Mouse (Mus musculus) neural tube, embryonic 15.5 days (tissue): ENCODE data around the gene Npb. TPM values are rescaled to one million over a fixed set of nuclear protein-coding genes. Genes with fewer than 3 reads are reported as not detected.

ENCODE experiments used
- ATAC-seq: fragments of 200-750 bp; cut with Nextera tagmentation; 2 replicates; pipeline ENCODE4 v1.8.0; 2017; ENCODE audit warnings: mild to moderate bottlenecking, moderate TSS enrichment, moderate library complexity; ENCODE audit not compliant: low FRiP score
- H3K27ac ChIP-seq: fragments of 300-500 bp; sonication (generic); replicated peaks from 2 replicates; pipeline ENCODE4 v1.5.1; 2015; ENCODE audit warnings: mild to moderate bottlenecking, inconsistent platforms
- H3K27me3 ChIP-seq: fragments of 300-500 bp; sonication (generic); replicated peaks from 2 replicates; pipeline ENCODE4 v1.6.1; 2015; ENCODE audit warnings: inconsistent platforms
- H3K36me3 ChIP-seq: fragments of 300-500 bp; sonication (generic); 2 replicates; pipeline ENCODE4 v1.6.1; 2015; ENCODE audit warnings: inconsistent platforms
- H3K4me1 ChIP-seq: fragments of 300-500 bp; sonication (generic); 2 replicates; pipeline ENCODE4 v1.6.1; 2015; ENCODE audit warnings: inconsistent platforms
- H3K4me2 ChIP-seq: fragments of 300-500 bp; sonication (generic); 2 replicates; pipeline ENCODE4 v1.6.1; 2015; ENCODE audit warnings: inconsistent platforms, mild to moderate bottlenecking, moderate library complexity
- H3K4me3 ChIP-seq: fragments of 300-500 bp; sonication (generic); replicated peaks from 2 replicates; pipeline ENCODE4 v1.5.1; 2015; ENCODE audit warnings: mild to moderate bottlenecking, inconsistent platforms
- H3K9ac ChIP-seq: fragments of 300-500 bp; sonication (generic); replicated peaks from 2 replicates; pipeline ENCODE4 v1.6.1; 2015; ENCODE audit warnings: mild to moderate bottlenecking, inconsistent platforms
- H3K9me3 ChIP-seq: fragments of 300-500 bp; sonication (generic); replicated peaks from 2 replicates; pipeline ENCODE4 v1.6.1; 2016; ENCODE audit warnings: inconsistent platforms
- WGBS: fragments of 180-500 bp; shearing (Covaris S2); methylation state at CpG from one replicate; pipeline ENCODE4 v1.1.7; 2015; ENCODE audit warnings: mixed read lengths; 5-methylcytosine and 5-hydroxymethylcytosine counted together
- polyA plus RNA-seq: library from polyadenylated mRNA; unstranded; fragments of >200 nt; fragmentation: Nextera tagmentation; extraction: Ambion mirVana; gene quantifications from 2 replicates; pipeline ENCODE4 v1.2.1, GENCODE M21; 2015

Gene Npb
- polyA plus RNA-seq, 1 experiment from 2014 or later, result 0.86 TPM

GRCm38 (mm10) chr11:120617519-120618112, 9.3 kb downstream of the Npb start, which contains the start of gene Pcyt2:
Pcyt2 (minus strand) TSS chr11:120617936.
- H3K27me3 ChIP-seq, result no peaks in the 10 kb centered on the region
- H3K27ac ChIP-seq, result peak within 1 kb of the TSS; percentile 93
- ATAC-seq, result peak; percentile 97
- peak within 1 kb of the TSS; percentile 85 for H3K9ac ChIP-seq
- peak within 1 kb of the TSS; percentile 92 for H3K4me3 ChIP-seq
- peaks cover 27% of the 10 kb centered on the region for H3K4me1 ChIP-seq
- H3K4me2 ChIP-seq, result peak within 1 kb of the TSS; percentile 82
- under 1% methylated on average over 56 of the region's 56 CpGs for WGBS
- H3K9me3 ChIP-seq, result no peaks in the 10 kb centered on the region
- peaks cover 59% of the 10 kb centered on the region for H3K36me3 ChIP-seq

DNA sequence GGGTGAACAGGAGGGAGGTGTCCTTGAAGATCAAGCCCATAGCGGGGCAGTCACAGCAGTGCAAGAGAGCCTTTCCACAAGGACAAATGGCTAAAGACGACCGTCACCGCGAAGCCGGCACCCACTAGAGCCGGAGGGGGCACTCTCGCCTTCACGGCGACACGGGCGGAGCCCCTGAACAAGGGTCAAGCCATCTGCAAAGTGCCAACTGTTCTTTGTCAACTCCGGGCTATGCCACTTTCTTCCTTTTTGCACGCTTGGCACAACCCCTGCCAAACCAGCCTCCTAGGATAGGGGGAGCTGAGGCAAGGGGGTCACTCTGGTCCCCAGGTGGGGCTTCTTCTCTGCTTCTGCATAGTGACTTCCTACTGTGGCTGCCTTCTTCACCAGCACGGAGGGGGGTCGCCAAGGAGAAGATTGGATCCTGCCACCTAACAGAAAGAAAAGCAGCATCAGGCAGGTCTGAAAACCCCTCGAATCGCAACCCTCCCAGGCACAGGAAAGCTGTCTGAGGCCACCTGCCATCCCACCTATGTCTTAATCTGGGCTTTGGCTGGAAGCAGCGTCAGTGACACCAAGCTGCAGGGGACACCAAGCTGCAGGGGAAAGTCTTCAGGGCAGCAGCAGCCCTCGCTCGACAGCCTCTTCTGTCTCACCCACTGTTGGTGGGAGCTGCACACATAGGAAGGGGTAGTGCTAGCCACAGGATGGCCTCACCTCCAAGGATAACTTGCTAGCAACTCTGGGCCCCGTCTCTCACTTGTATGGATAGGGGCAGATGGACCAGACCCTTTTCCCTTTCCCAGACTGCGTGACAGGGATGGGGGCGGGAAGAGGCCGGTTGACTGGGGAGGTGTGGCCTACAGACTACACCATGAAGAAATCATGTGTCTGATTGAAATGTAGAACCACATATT, 10.6 kb downstream of the Npb start:
- ATAC-seq, result no peak
- no peaks in the 10 kb centered on the region for H3K9me3 ChIP-seq
- peak overlapping the region; percentile 93; the same call in 1 of the 2 replicates for H3K27ac ChIP-seq
- H3K9ac ChIP-seq, result no peak overlapping the region
- peaks cover 54% of the 10 kb centered on the region for H3K36me3 ChIP-seq
- H3K4me2 ChIP-seq, result no peak overlapping the region
- no peaks in the 10 kb centered on the region for H3K27me3 ChIP-seq
- H3K4me1 ChIP-seq, result peaks cover 34% of the 10 kb centered on the region
- 0 out of 2 replicates have a peak overlapping the region, but pooled peaks have one; percentile 5 for H3K4me3 ChIP-seq
- WGBS, result 96% methylated on average over 25 of the region's 25 CpGs

DNA sequence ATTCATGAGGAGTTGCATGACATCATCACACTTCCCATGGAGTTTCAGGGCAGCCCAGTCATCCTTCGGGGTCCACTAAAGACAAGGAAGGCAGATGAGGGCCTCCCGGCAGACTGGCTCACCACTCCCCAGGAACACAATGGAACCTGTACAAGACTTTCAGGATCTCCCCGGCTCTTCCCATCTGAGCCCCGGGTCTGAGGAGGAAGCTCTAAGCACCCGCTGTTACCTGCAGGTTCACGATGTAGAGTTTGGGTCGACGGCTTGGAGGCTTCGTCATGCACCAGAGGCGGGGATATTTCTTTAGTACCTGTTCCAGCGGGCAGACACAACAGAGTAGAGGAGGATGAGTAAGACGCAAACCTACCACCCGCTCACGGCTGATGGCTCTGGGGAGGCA, 11.9 kb downstream of the Npb start:
- Histone ChIP-seq H3K4me3 (no peak overlapping the region), H3K27ac (no peak overlapping the region), H3K36me3 (peaks cover 47% of the 10 kb centered on the region), H3K27me3 (no peaks in the 10 kb centered on the region), H3K4me1 (peaks cover 37% of the 10 kb centered on the region), H3K9ac (no peak overlapping the region), H3K4me2 (no peak overlapping the region), H3K9me3 (no peaks in the 10 kb centered on the region)
- WGBS, result 94% methylated on average over 14 of the region's 14 CpGs
- ATAC-seq, result no peak

DNA sequence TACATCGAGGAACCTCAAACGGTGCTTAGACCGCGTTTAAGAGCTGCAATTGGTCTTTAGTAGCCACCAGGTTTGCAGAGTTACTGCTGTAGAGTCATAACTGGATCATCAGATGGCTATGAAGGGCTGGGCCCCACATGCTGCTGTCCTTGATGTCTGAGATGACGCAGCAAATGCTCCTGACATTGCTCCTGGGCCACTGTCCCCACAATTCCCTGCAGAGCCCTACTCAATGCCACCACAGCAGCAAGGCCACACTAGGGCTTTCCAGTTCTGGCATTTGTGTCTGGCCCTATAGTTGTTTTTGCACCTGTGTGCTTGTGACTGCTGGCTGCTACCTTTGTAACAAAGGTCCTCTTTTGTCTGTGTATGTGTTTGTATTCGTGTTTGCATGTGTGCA, 14.5 kb downstream of the Npb start:
- Histone ChIP-seq H3K27me3 (no peaks in the 10 kb centered on the region), H3K4me2 (no peak overlapping the region), H3K4me3 (no peak overlapping the region), H3K9me3 (no peaks in the 10 kb centered on the region), H3K27ac (no peak overlapping the region), H3K9ac (no peak overlapping the region), H3K4me1 (peaks cover 31% of the 10 kb centered on the region), H3K36me3 (peaks cover 54% of the 10 kb centered on the region)
- ATAC-seq, result no peak
- 91% methylated on average over 6 of the region's 6 CpGs for WGBS

GRCm38 (mm10) chr11:120623961-120624679, 15.8 kb downstream of the Npb start:
- Histone ChIP-seq H3K36me3 (peaks cover 50% of the 10 kb centered on the region), H3K9ac (peak overlapping the region; percentile 65), H3K27me3 (no peaks in the 10 kb centered on the region), H3K4me3 (peak overlapping the region; percentile 72), H3K27ac (peak overlapping the region; percentile 84), H3K9me3 (no peaks in the 10 kb centered on the region), H3K4me2 (peak overlapping the region; percentile 94), H3K4me1 (peaks cover 29% of the 10 kb centered on the region)
- WGBS, result 12% methylated on average over 30 of the region's 30 CpGs
- ATAC-seq, result peak; percentile 60; the same call in 1 of the 2 replicates

- H3K27me3 ChIP-seq, result no peaks in the 10 kb centered on the region
- H3K9me3 ChIP-seq, result no peaks in the 10 kb centered on the region
- H3K9ac ChIP-seq, result peak overlapping the region; percentile 65
- under 1% methylated on average over 53 of the region's 53 CpGs for WGBS
- peak; percentile 87 for ATAC-seq
- peaks cover 34% of the 10 kb centered on the region for H3K4me1 ChIP-seq
- H3K4me3 ChIP-seq, result peak overlapping the region; percentile 72
- H3K4me2 ChIP-seq, result peak overlapping the region; percentile 94
- H3K27ac ChIP-seq, result peak overlapping the region; percentile 84
- H3K36me3 ChIP-seq, result peaks cover 52% of the 10 kb centered on the region
Observed at GRCm38 (mm10) chr11:120624680-120625111, 16.4 kb downstream of the Npb start.

- Histone ChIP-seq H3K4me1 (peaks cover 40% of the 10 kb centered on the region), H3K9ac (peak within 1 kb of the TSS; percentile 65), H3K36me3 (peaks cover 46% of the 10 kb centered on the region), H3K27me3 (no peaks in the 10 kb centered on the region), H3K4me3 (peak within 1 kb of the TSS; percentile 72), H3K27ac (peak within 1 kb of the TSS; percentile 84), H3K9me3 (no peaks in the 10 kb centered on the region), H3K4me2 (peak within 1 kb of the TSS; percentile 94)
- peak; percentile 43 for ATAC-seq
- 18% methylated on average over 5 of the region's 5 CpGs for WGBS
Observed at GRCm38 (mm10) chr11:120625152-120625775, 17.0 kb downstream of the Npb start, which contains the start of gene Sirt7. Sirt7 (minus strand) TSS chr11:120625240.

GRCm38 (mm10) chr11:120626785-120627467, 18.6 kb downstream of the Npb start:
- Histone ChIP-seq H3K9ac (no peak overlapping the region), H3K4me2 (no peak overlapping the region), H3K4me3 (no peak overlapping the region), H3K4me1 (peaks cover 57% of the 10 kb centered on the region), H3K36me3 (peaks cover 30% of the 10 kb centered on the region), H3K27ac (no peak overlapping the region), H3K27me3 (no peaks in the 10 kb centered on the region), H3K9me3 (no peaks in the 10 kb centered on the region)
- 93% methylated on average over 11 of the region's 11 CpGs for WGBS
- no peak for ATAC-seq

DNA sequence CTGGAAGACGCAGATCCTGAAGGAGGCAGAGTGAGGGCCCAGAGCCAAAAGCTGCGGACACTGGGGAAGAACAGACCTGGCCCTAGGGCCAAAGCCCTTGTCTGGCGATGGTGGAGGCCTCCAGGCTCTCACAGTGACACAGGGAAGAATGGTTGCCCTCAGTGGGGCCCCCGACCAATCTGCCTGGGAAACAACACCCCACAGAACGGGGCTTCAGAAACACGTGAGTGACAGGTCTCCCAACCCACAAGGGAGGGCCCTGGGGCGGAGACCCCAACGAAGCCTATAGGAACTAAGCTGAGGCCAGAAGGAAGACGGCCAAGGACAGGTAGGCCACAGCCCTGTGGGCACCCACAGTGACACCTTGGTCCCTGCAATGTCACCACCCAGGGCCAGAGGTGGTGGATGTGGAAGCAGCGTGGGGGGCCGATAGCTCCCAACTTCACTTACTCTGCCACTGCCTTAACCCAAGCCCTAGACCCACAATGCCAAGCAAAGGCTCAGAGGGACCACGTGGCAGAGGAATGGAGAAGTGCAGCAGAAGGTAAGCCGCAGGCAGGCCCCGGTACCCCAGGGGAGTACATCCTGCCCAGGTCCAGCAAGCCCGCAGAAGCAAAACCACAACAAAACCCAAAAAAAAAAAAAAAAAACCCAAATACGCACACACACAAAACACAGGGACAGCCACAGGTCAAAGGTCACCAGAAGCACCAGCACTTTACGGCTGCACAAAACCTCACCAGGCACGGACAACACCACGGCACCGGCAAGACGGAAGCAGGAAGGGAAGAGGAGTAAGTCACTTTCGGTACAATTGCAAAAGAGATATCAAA, 19.4 kb downstream of the Npb start:
- Histone ChIP-seq H3K27me3 (no peaks in the 10 kb centered on the region), H3K4me2 (no peak overlapping the region), H3K9ac (no peak overlapping the region), H3K4me1 (peaks cover 64% of the 10 kb centered on the region), H3K9me3 (no peaks in the 10 kb centered on the region), H3K27ac (no peak overlapping the region), H3K4me3 (no peak overlapping the region), H3K36me3 (peaks cover 24% of the 10 kb centered on the region)
- WGBS, result 79% methylated on average over 22 of the region's 22 CpGs
- no peak for ATAC-seq
